Mouse (Mus musculus) liver, adult (tissue): ENCODE results near the gene Tnfaip8l1.

Source experiments
- GATA4 ChIP-seq: IDR thresholded peaks from 2 replicates; pipeline ENCODE4 v1.6.1; 2014; ENCODE audit warnings: mild to moderate bottlenecking, low read length; ENCODE audit not compliant: insufficient replicate concordance

Gene Tnfaip8l1

GRCm38 (mm10) chr17:56162231-56162774 is at the start of gene Tnfaip8l1:
TSS of gene Tnfaip8l1 (plus strand) at chr17:56162477.
- TF ChIP-seq GATA4 = 0 out of 2 replicates have a peak, but pooled peaks have one; percentile 22

- no peak for TF ChIP-seq GATA4
Observed at GRCm38 (mm10) chr17:56112743-56113142, 49.5 kb upstream of the Tnfaip8l1 start.

GRCm38 (mm10) chr17:56116193-56116592 is 46.1 kb upstream of the Tnfaip8l1 start:
- no peak for TF ChIP-seq GATA4

- TF ChIP-seq GATA4 = no peak
Observed at GRCm38 (mm10) chr17:56117251-56117710, 45.0 kb upstream of the Tnfaip8l1 start, which contains the start of gene Plin5. TSS of gene Plin5 (minus strand) at chr17:56117596.

GRCm38 (mm10) chr17:56119431-56119830 is 42.8 kb upstream of the Tnfaip8l1 start:
- TF ChIP-seq GATA4 = no peak

- TF ChIP-seq GATA4 = no peak
Observed at GRCm38 (mm10) chr17:56119981-56120880, 42.0 kb upstream of the Tnfaip8l1 start.

GRCm38 (mm10) chr17:56121826-56122225 is 40.5 kb upstream of the Tnfaip8l1 start, which contains the start of gene Lrg1:
TSS of gene Lrg1 (minus strand) at chr17:56122001.
- TF ChIP-seq GATA4 = no peak

GRCm38 (mm10) chr17:56123161-56123560 is 39.1 kb upstream of the Tnfaip8l1 start:
- TF ChIP-seq GATA4 = no peak

GRCm38 (mm10) chr17:56123681-56124340 is 38.5 kb upstream of the Tnfaip8l1 start:
- TF ChIP-seq GATA4 = no peak

- peak; percentile 60; the same call in 1 of the 2 replicates for TF ChIP-seq GATA4
Observed at GRCm38 (mm10) chr17:56124377-56125275, 37.7 kb upstream of the Tnfaip8l1 start.

GRCm38 (mm10) chr17:56125276-56125630 is 37.0 kb upstream of the Tnfaip8l1 start:
- no peak for TF ChIP-seq GATA4

GRCm38 (mm10) chr17:56126175-56126574 is 36.1 kb upstream of the Tnfaip8l1 start:
- no peak for TF ChIP-seq GATA4

- TF ChIP-seq GATA4 = no peak
Observed at GRCm38 (mm10) chr17:56128246-56128645, 34.0 kb upstream of the Tnfaip8l1 start.

GRCm38 (mm10) chr17:56131136-56131535 is 31.1 kb upstream of the Tnfaip8l1 start:
- no peak for TF ChIP-seq GATA4

- no peak for TF ChIP-seq GATA4
Observed at GRCm38 (mm10) chr17:56131814-56132213, 30.5 kb upstream of the Tnfaip8l1 start.
